Mouse (Mus musculus): ENCODE measurements at regions not wholly inside any gene's neighbourhood (a gene's known extent, or its start where the extent isn't known, plus 50 kb on each side); places are given as distances from the start of the nearest gene placed in this dataset.

GRCm38 (mm10) chr12:79932905-79933304 is 179.9 kb downstream of the Zfp36l1 start:
- 63% methylated on average over 7 of the region's 7 CpGs for WGBS (ENCODE audit: insufficient replicate concordance)
- Histone ChIP-seq H3K4me1 (ENCODE audit: control insufficient read depth, low read depth, low read length) (no peaks in the 10 kb centered on the region), H3K27me3 (ENCODE audit: control insufficient read depth, insufficient read depth, low read depth, low read length) (no peaks in the 10 kb centered on the region), H3K36me3 (ENCODE audit: control insufficient read depth, insufficient read depth) (no peaks in the 10 kb centered on the region), H3K4me2 (ENCODE audit: low read depth, low read length) (no peak overlapping the region), H3K9me3 (replicated peaks; ENCODE audit: control insufficient read depth, low read length) (no peaks in the 10 kb centered on the region), H3K9ac (ENCODE audit: low read depth, low read length) (no peak overlapping the region), H3K4me3 (ENCODE audit: low read depth, low read length) (no peak overlapping the region), H3K27ac (ENCODE audit: low read length) (no peak overlapping the region)
- ATAC-seq (ENCODE audit: low read depth), result no peak

DNA sequence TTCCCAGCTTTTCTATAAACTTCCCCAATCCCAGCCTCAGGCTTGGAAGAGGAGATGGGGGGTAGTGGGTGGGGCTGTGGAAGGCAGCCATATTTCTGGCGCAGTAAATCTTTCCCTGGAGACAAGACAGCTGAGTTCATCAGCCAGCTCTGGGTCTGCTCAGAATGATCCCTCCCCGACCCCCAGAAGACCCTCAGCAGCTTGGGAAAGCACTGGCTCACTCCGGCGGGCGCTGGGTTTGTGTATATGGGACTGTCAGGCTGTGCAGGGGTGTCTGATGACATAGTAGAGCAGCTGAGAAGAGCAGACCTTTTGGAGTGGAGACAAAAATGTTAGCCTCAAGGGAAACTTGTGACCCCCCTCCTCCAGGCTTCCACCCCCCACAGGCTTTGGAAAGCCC is 181.4 kb downstream of the Zfp36l1 start:
- Histone ChIP-seq H3K4me3 (ENCODE audit: low read depth, low read length) (no peak overlapping the region), H3K9ac (ENCODE audit: low read depth, low read length) (no peak overlapping the region), H3K27me3 (ENCODE audit: control insufficient read depth, insufficient read depth, low read depth, low read length) (no peaks in the 10 kb centered on the region), H3K4me2 (ENCODE audit: low read depth, low read length) (no peak overlapping the region), H3K36me3 (ENCODE audit: control insufficient read depth, insufficient read depth) (no peaks in the 10 kb centered on the region), H3K27ac (ENCODE audit: low read length) (no peak overlapping the region), H3K4me1 (ENCODE audit: control insufficient read depth, low read depth, low read length) (no peaks in the 10 kb centered on the region), H3K9me3 (replicated peaks; ENCODE audit: control insufficient read depth, low read length) (no peaks in the 10 kb centered on the region)
- 62% methylated on average over 5 of the region's 5 CpGs for WGBS (ENCODE audit: insufficient replicate concordance)
- ATAC-seq (ENCODE audit: low read depth), result no peak

DNA sequence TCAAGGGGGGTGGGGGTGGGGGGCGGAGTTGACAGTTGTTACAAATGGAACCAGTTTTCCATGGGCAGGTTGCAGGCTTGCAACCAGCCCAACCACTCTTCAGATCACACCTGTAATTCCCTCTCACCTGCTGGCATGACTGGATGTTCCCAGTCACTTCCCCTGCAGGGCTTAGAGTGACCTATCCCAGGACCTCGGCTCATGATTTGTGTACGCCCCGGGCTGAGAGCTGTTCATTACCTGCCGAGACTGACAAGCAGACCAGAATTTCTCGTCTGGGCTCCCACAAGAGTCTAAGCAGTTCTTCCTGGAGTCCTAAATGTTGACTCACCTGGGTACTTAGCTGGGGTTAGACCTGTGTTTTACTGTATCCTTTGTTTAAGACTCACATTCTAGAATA is 183.0 kb downstream of the Zfp36l1 start:
- H3K9ac ChIP-seq (ENCODE audit: low read depth, low read length), result no peak overlapping the region
- no peak overlapping the region for H3K27ac ChIP-seq (ENCODE audit: low read length)
- WGBS (ENCODE audit: insufficient replicate concordance), result 69% methylated on average over 6 of the region's 6 CpGs
- H3K4me1 ChIP-seq (ENCODE audit: control insufficient read depth, low read depth, low read length), result no peaks in the 10 kb centered on the region
- H3K9me3 ChIP-seq (replicated peaks; ENCODE audit: control insufficient read depth, low read length), result no peaks in the 10 kb centered on the region
- no peaks in the 10 kb centered on the region for H3K36me3 ChIP-seq (ENCODE audit: control insufficient read depth, insufficient read depth)
- no peaks in the 10 kb centered on the region for H3K27me3 ChIP-seq (ENCODE audit: control insufficient read depth, insufficient read depth, low read depth, low read length)
- H3K4me3 ChIP-seq (ENCODE audit: low read depth, low read length), result no peak overlapping the region
- H3K4me2 ChIP-seq (ENCODE audit: low read depth, low read length), result no peak overlapping the region
- ATAC-seq (ENCODE audit: low read depth), result no peak

- Histone ChIP-seq H3K27ac (ENCODE audit: low read length) (no peak overlapping the region), H3K4me1 (ENCODE audit: control insufficient read depth, low read depth, low read length) (no peaks in the 10 kb centered on the region), H3K27me3 (ENCODE audit: control insufficient read depth, insufficient read depth, low read depth, low read length) (no peaks in the 10 kb centered on the region), H3K4me3 (ENCODE audit: low read depth, low read length) (no peak overlapping the region), H3K9me3 (replicated peaks; ENCODE audit: control insufficient read depth, low read length) (no peaks in the 10 kb centered on the region), H3K4me2 (ENCODE audit: low read depth, low read length) (no peak overlapping the region), H3K36me3 (ENCODE audit: control insufficient read depth, insufficient read depth) (no peaks in the 10 kb centered on the region), H3K9ac (ENCODE audit: low read depth, low read length) (no peak overlapping the region)
- ATAC-seq (ENCODE audit: low read depth), result no peak
- WGBS (ENCODE audit: insufficient replicate concordance), result 52% methylated on average over 6 of the region's 6 CpGs
These were observed 184.0 kb downstream of the Zfp36l1 start for GRCm38 (mm10) chr12:79928739-79929380.

DNA sequence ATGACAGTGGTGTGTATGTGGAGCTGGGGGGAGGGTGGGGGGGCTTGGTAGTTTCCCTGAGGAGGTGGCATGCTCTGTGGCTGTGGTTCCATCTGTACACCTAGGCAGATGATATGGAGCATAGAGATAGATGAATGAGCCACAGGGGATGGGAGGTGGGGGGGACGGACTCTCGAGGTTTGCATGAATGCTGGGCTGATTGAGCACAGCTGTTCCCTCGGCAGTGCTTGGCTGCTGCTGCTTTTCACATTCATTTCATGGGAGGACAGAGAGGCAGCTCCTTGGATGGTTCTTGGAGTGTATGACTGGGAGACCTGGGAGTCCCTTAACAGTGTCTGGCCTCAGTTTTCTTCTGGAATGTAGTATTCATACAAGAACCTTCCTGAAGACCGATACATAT is 184.5 kb downstream of the Zfp36l1 start:
- Histone ChIP-seq H3K27ac (ENCODE audit: low read length) (no peak overlapping the region), H3K4me3 (ENCODE audit: low read depth, low read length) (no peak overlapping the region), H3K27me3 (ENCODE audit: control insufficient read depth, insufficient read depth, low read depth, low read length) (no peaks in the 10 kb centered on the region), H3K9ac (ENCODE audit: low read depth, low read length) (no peak overlapping the region), H3K36me3 (ENCODE audit: control insufficient read depth, insufficient read depth) (no peaks in the 10 kb centered on the region), H3K9me3 (replicated peaks; ENCODE audit: control insufficient read depth, low read length) (no peaks in the 10 kb centered on the region), H3K4me1 (ENCODE audit: control insufficient read depth, low read depth, low read length) (no peaks in the 10 kb centered on the region), H3K4me2 (ENCODE audit: low read depth, low read length) (no peak overlapping the region)
- no peak for ATAC-seq (ENCODE audit: low read depth)
- WGBS (ENCODE audit: insufficient replicate concordance), result 52% methylated on average over 4 of the region's 4 CpGs

DNA sequence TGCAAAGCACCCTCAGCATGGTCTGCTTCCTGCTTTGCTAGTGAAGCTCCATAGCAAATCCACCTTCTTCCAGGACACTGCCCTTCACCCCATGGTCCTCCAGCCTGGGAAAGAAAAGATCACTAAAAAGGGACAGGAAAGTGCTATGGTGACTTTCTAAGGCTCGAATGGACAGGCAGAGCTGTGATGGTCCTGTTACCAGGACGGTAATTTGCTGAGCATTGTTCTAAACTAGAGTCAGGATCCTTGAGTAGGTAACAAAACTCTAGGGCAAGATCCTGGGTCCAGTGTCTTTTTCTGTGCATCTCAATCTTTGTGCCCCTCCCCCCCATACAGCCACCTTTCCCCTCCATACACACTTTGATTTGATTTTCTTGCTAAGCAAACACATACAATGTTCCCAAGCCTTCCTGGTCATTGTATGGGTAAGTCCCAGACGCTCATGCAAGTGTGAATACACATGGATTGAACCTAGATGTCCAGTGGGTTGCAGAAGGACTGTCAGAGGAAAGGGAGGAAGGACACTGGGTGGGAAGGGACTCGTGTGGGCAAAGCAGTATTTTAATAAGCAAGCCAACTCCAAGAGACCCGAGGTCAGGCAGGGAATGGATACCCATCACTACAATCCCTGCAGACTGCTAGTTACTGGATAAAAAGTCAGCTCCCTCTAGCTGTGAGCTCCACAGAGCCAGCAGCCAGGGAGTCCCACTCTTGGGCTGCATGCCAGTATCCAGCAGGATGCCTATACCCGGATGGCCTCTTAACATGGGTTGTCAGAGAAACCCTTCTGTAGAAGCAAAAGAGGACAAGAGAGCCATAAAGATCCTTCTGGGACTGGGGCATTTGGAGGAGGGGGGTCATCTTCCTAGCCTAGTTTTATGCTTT is 186.9 kb downstream of the Zfp36l1 start:
- Histone ChIP-seq H3K4me1 (ENCODE audit: control insufficient read depth, low read depth, low read length) (no peaks in the 10 kb centered on the region), H3K9me3 (replicated peaks; ENCODE audit: control insufficient read depth, low read length) (no peaks in the 10 kb centered on the region), H3K4me2 (ENCODE audit: low read depth, low read length) (no peak overlapping the region), H3K36me3 (ENCODE audit: control insufficient read depth, insufficient read depth) (no peaks in the 10 kb centered on the region), H3K27ac (ENCODE audit: low read length) (no peak overlapping the region), H3K4me3 (ENCODE audit: low read depth, low read length) (no peak overlapping the region), H3K27me3 (ENCODE audit: control insufficient read depth, insufficient read depth, low read depth, low read length) (no peaks in the 10 kb centered on the region), H3K9ac (ENCODE audit: low read depth, low read length) (no peak overlapping the region)
- no peak for ATAC-seq (ENCODE audit: low read depth)
- WGBS (ENCODE audit: insufficient replicate concordance), result 49% methylated on average over 6 of the region's 6 CpGs

GRCm38 (mm10) chr12:79924921-79925703 is 187.7 kb downstream of the Zfp36l1 start:
- H3K4me2 ChIP-seq (ENCODE audit: low read depth, low read length), result no peak overlapping the region
- ATAC-seq (ENCODE audit: low read depth), result no peak

GRCm38 (mm10) chr12:79923811-79924210 is 189.0 kb downstream of the Zfp36l1 start:
- H3K27me3 ChIP-seq (ENCODE audit: control insufficient read depth, insufficient read depth, low read depth, low read length), result no peaks in the 10 kb centered on the region
- ATAC-seq (ENCODE audit: low read depth), result no peak
- H3K27ac ChIP-seq (ENCODE audit: low read length), result no peak overlapping the region
- 66% methylated on average over 6 of the region's 6 CpGs for WGBS (ENCODE audit: insufficient replicate concordance)
- no peak overlapping the region for H3K4me3 ChIP-seq (ENCODE audit: low read depth, low read length)
- no peaks in the 10 kb centered on the region for H3K4me1 ChIP-seq (ENCODE audit: control insufficient read depth, low read depth, low read length)
- no peaks in the 10 kb centered on the region for H3K36me3 ChIP-seq (ENCODE audit: control insufficient read depth, insufficient read depth)
- H3K9me3 ChIP-seq (replicated peaks; ENCODE audit: control insufficient read depth, low read length), result no peaks in the 10 kb centered on the region
- no peak overlapping the region for H3K4me2 ChIP-seq (ENCODE audit: low read depth, low read length)
- H3K9ac ChIP-seq (ENCODE audit: low read depth, low read length), result no peak overlapping the region

More at GRCm38 (mm10) chr12:79924921-79925703, 187.7 kb downstream of the Zfp36l1 start:
- H3K36me3 ChIP-seq (ENCODE audit: control insufficient read depth, insufficient read depth), result no peaks in the 10 kb centered on the region
- no peak overlapping the region for H3K4me3 ChIP-seq (ENCODE audit: low read depth, low read length)
- no peaks in the 10 kb centered on the region for H3K4me1 ChIP-seq (ENCODE audit: control insufficient read depth, low read depth, low read length)
- no peak overlapping the region for H3K27ac ChIP-seq (ENCODE audit: low read length)
- H3K9ac ChIP-seq (ENCODE audit: low read depth, low read length), result no peak overlapping the region
- WGBS (ENCODE audit: insufficient replicate concordance), result 40% methylated on average over 16 of the region's 16 CpGs
- no peaks in the 10 kb centered on the region for H3K9me3 ChIP-seq (replicated peaks; ENCODE audit: control insufficient read depth, low read length)
- H3K27me3 ChIP-seq (ENCODE audit: control insufficient read depth, insufficient read depth, low read depth, low read length), result no peaks in the 10 kb centered on the region

All from liver, embryonic 16.5 days (tissue).